Mouse (Mus musculus) heart, adult 9 months (tissue): ENCODE measurements around the gene Syt5.
A peak's percentile ranks its signal among the peaks of the same experiment; 100 is the strongest.

Source experiments
- DNase-seq, 2 experiments: peaks; one replicate each; pipeline ENCODE4 v3.0.0; 2022; ENCODE audit warnings: low spot score in 2 of 2

Gene Syt5

GRCm38 (mm10) chr7:4501558-4502397 lies 45.6 kb downstream of the Syt5 start, which contains the start of gene Ppp1r12c:
Gene Ppp1r12c (minus strand): TSS chr7:4501680.
- DNase-seq, result peak; percentile 93 to 95

- DNase-seq, result peak in 1 of 2 experiments; percentile 46
These were observed 46.4 kb downstream of the Syt5 start for GRCm38 (mm10) chr7:4500892-4501471.

GRCm38 (mm10) chr7:4499034-4499433 lies 48.3 kb downstream of the Syt5 start:
- no peak for DNase-seq

GRCm38 (mm10) chr7:4498251-4498650 lies 49.1 kb downstream of the Syt5 start:
- peak; percentile 92 to 93 for DNase-seq

GRCm38 (mm10) chr7:4497271-4497903 lies 50.0 kb downstream of the Syt5 start:
- no peak for DNase-seq

GRCm38 (mm10) chr7:4496468-4496867 lies 50.9 kb downstream of the Syt5 start:
- DNase-seq, result no peak

- no peak for DNase-seq
These were observed 53.4 kb downstream of the Syt5 start for GRCm38 (mm10) chr7:4493991-4494390.

GRCm38 (mm10) chr7:4492284-4493224 lies 54.8 kb downstream of the Syt5 start:
- peak; percentile 63 to 80 for DNase-seq

- DNase-seq, result peak; percentile 73 to 85
These were observed 56.0 kb downstream of the Syt5 start for GRCm38 (mm10) chr7:4491308-4491707.
